Mouse (Mus musculus): ENCODE measurements around the gene Acsl1. TPM values are rescaled to one million over a fixed set of nuclear protein-coding genes. Genes with fewer than 3 reads are reported as not detected.

Gene Acsl1
- polyA plus RNA-seq, 1 experiment from 2014 or later = 14.1 TPM

DNA sequence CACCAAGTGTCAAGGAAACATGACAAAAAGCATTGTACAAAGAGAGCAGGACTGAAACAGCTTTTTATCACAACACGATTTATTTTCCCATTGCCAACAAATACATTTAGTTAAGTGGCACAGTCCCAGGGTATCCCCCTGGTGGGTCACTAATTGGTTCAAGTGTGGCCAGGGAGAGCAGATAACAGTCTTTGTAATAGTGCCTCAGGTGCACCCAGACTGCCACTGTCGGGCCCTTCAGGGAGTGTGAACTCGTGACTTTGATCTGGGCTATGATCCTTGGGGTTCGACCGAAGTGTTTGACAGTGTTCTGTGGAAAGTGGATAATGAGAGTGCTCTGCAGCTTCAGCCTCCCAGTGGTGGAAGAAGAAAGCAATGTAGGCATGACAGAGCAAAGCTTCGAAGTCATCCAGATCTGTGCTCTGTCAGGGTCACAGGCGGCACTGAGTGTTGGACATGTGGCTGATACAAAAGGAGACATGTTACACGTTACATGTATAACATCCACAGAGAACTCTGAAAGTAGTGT, 21.1 kb upstream of the Acsl1 start:
- Histone ChIP-seq H3K27me3 (replicated peaks) (no peaks in the 10 kb centered on the region), H3K9me3 (no peaks in the 10 kb centered on the region), H3K36me3 (no peaks in the 10 kb centered on the region), H3K4me2 (replicated peaks) (no peak overlapping the region), H3K9ac (no peak overlapping the region), H3K4me1 (peaks cover 2% of the 10 kb centered on the region; the same call in 1 of the 2 replicates), H3K4me3 (no peak overlapping the region), H3K27ac (no peak overlapping the region)
- no peak for ATAC-seq (ENCODE audit: low FRiP score, low read depth)
- 77% methylated on average over 8 of the region's 8 CpGs for WGBS

DNA sequence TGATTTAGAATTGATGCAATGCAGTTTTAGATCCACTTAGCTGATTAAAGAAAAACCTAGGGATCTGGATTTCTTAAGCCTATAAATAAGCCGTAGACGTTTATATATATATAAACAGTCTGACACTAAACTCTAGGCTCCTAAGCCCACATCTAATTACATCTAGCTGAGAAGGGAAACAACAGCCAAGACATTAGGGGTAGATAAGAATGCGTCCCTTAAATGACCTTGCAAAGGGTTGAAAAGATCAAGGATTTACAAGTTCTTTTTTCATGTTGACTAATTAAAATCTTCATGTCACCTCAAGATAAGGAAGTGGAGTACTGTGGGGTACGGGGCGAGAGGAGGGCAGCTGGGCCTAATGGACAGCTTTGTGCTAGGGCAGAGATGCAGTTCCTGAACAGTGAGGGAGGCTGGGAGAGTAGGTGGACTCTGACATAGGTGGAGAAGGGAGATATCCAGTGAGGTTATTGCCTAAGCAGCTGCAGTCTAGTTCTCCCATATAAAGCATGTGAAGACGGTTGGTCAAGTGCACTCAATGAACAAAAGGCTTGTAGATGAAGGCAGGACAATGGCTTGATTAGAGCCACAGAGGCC, 12.5 kb upstream of the Acsl1 start:
- H3K4me2 ChIP-seq (replicated peaks) = no peak overlapping the region
- no peak overlapping the region for H3K9ac ChIP-seq
- WGBS = 81% methylated on average over 6 of the region's 6 CpGs
- H3K27me3 ChIP-seq (replicated peaks) = no peaks in the 10 kb centered on the region
- H3K27ac ChIP-seq = no peak overlapping the region
- H3K4me3 ChIP-seq = no peak overlapping the region
- H3K9me3 ChIP-seq = no peaks in the 10 kb centered on the region
- no peaks in the 10 kb centered on the region for H3K36me3 ChIP-seq
- no peak for ATAC-seq (ENCODE audit: low FRiP score, low read depth)
- no peaks in the 10 kb centered on the region for H3K4me1 ChIP-seq

DNA sequence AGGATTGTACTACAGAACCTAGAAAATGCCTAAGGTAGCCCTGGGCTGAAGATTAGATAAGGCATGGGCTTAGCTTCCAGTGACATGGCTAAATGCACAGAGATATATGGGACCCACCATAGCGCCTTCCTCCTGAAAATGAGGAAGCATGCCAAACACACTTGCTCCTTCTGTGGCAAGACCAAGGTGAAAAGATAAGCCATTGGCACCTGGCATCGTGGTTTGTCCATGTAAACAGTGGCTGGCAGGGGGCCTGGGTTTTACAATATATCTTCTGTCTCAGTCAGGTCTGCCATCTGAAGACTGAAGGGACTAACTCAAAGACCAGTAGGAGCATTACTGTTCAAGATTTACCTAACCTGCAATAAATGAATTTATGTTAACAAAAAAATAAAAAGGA, 2.4 kb upstream of the Acsl1 start:
- Histone ChIP-seq H3K4me1 (peaks cover 5% of the 10 kb centered on the region; the same call in 1 of the 2 replicates), H3K27ac (no peak overlapping the region), H3K9ac (no peak overlapping the region), H3K4me2 (replicated peaks) (no peak overlapping the region), H3K9me3 (no peaks in the 10 kb centered on the region), H3K4me3 (no peak overlapping the region), H3K36me3 (no peaks in the 10 kb centered on the region), H3K27me3 (replicated peaks) (no peaks in the 10 kb centered on the region)
- ATAC-seq (ENCODE audit: low FRiP score, low read depth) = no peak
- WGBS = 86% methylated on average over 2 of the region's 2 CpGs

DNA sequence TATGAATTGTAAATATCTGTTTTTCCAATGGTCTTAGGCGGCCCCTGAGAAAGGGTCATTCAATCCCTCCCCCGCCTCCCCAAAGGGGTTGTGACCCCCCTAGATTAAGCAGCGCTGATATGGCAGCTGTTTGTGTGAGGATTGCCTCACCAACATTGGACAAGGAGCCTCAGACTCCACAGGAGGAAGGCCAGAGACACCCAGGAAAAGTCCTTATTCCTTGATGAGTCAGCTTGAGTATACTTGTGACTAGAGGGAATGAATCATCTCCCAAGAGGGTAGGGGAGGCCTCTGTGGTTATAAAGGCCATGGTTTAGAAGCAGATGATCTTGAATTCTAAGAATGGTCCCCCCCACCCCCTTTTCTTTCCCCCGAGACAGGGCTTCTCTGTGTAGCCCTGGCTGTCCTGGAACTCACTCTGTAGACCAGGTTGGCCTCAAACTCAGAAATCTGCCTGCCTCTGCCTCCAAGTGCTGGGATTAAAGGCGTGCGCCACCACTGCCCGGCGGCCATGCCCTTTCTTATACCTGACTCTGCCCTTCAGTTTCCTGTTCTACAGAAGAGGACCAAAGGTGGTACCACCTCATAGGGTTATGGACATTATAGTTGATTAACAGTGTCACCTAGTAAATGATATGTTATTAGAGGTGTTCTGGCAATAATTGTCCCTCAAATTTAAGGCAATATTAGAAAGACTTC, 1.6 kb upstream of the Acsl1 start:
- no peaks in the 10 kb centered on the region for H3K9me3 ChIP-seq
- no peaks in the 10 kb centered on the region for H3K36me3 ChIP-seq
- H3K27ac ChIP-seq = no peak overlapping the region
- no peak overlapping the region for H3K9ac ChIP-seq
- no peak overlapping the region for H3K4me2 ChIP-seq (replicated peaks)
- 94% methylated on average over 8 of the region's 8 CpGs for WGBS
- H3K4me3 ChIP-seq = no peak overlapping the region
- H3K27me3 ChIP-seq (replicated peaks) = no peaks in the 10 kb centered on the region
- peaks cover 5% of the 10 kb centered on the region; the same call in 1 of the 2 replicates for H3K4me1 ChIP-seq
- no peak for ATAC-seq (ENCODE audit: low FRiP score, low read depth)

DNA sequence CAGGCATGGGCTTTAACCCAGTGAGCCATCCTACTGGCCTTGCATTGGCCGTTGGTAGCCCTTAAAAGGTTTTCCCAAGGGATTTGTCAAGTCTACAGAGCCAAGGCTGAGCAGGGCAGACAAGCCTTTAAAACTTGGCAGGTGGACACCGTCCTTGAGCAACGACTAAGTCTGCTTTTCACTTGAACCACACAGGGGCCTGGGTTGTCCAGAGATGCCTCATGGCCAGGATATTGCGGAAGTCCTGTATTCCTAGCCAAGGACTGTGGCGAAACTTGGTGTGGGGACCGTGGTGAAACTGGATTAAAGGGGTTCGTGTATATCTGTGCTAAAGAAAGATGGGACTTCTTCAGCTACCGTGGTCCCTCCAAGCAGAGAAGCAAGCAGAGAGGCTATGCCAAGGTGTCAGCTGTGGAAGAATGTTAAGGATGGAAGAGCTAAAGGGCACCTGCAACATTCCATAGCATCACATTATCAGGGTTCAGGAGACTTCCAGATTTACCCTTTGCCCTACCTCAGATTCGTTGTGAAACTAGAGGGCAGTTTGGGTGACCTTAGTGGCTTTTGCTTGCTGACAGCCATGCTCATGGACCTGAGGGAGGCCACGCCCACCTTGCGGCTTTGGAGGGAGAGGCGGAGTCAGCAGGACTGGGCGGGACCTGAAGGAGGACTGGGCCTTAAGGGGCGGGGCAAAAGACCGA, 596 bp upstream of the Acsl1 start:
- Histone ChIP-seq H3K9me3 (no peaks in the 10 kb centered on the region), H3K27me3 (replicated peaks) (no peaks in the 10 kb centered on the region), H3K36me3 (no peaks in the 10 kb centered on the region), H3K27ac (no peak overlapping the region), H3K4me3 (peak overlapping the region; percentile 71), H3K4me1 (peaks cover 5% of the 10 kb centered on the region; the same call in 1 of the 2 replicates), H3K4me2 (replicated peaks) (peak overlapping the region; percentile 94), H3K9ac (no peak overlapping the region)
- ATAC-seq (ENCODE audit: low FRiP score, low read depth) = no peak; the same call in 1 of the 2 replicates
- WGBS = 42% methylated on average over 15 of the region's 15 CpGs

DNA sequence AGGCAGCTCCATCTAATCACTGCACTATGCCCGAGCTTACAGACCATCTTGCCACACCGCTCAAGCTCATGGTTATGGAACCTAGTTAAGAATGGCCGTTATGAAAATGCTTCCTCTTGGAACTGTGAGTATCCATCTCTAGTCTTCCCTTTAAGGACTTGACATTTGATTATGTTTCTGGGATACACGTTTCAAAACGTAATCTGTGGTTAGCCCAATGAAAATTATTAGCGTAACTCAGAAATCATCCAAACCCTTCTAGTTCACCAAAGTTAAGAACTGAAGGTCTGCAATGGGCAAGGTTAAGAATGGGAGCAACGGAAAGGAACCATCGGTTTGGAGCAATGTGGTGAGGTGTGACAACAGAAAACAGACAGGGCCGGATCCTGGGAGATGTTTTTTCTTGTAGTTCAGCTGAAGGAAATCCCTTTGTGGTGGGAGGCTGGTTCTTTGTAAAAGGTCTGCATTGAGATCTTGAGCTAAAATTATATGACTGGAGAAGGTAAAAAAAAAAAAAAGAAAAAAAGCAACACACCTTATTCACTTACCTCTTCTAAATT, 1.2 kb downstream of the Acsl1 start:
- Histone ChIP-seq H3K36me3 (no peaks in the 10 kb centered on the region), H3K4me3 (peak overlapping the region; percentile 71), H3K9me3 (no peaks in the 10 kb centered on the region), H3K27me3 (replicated peaks) (no peaks in the 10 kb centered on the region), H3K27ac (no peak overlapping the region), H3K9ac (peak overlapping the region; percentile 74), H3K4me2 (replicated peaks) (peak overlapping the region; percentile 94), H3K4me1 (peaks cover 5% of the 10 kb centered on the region; the same call in 1 of the 2 replicates)
- ATAC-seq (ENCODE audit: low FRiP score, low read depth) = no peak
- 48% methylated on average over 9 of the region's 9 CpGs for WGBS

DNA sequence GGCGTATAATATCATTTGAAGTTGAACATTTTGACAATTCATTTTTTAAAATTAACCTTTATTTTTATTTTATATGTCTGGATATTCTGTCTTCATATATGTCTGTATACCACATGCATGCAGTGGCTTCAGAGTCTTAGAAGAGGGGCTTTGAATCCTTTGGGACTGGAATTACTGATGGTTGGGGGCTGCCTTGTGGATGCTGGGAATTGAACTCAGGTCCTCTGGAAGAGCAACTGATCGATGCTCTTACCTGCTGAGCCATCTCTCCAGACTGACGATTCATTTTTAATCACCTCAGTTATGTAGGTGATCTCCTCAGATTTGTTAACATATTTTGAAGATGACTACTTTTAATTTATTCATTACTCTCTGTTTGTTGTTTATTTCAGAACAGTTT, 3.3 kb downstream of the Acsl1 start:
- H3K4me2 ChIP-seq (replicated peaks) = no peak overlapping the region
- no peaks in the 10 kb centered on the region for H3K36me3 ChIP-seq
- no peak for ATAC-seq (ENCODE audit: low FRiP score, low read depth)
- no peaks in the 10 kb centered on the region for H3K9me3 ChIP-seq
- no peak overlapping the region for H3K4me3 ChIP-seq
- H3K4me1 ChIP-seq = peaks cover 5% of the 10 kb centered on the region; the same call in 1 of the 2 replicates
- no peak overlapping the region for H3K27ac ChIP-seq
- no peaks in the 10 kb centered on the region for H3K27me3 ChIP-seq (replicated peaks)
- H3K9ac ChIP-seq = no peak overlapping the region
- WGBS = 94% methylated on average over 3 of the region's 3 CpGs

DNA sequence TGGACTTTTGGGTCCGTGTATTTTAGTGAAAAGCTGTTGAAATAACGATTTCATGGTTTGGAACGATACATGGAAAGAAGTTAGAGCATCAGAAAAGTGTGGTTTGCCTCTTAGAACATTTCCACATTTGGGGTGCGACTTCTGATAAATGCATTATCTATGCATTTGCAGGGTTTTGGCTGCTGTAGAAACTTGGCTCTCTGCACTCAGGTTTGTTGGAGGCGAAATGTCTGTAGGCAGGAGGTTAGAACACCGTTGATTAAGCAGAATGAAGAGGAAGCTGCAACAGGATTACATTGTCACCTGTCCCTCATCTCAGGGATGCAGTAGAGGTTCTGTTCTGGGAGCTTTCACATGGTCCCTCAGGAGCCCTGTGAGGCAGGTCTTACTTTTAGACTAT, 3.8 kb downstream of the Acsl1 start:
- Histone ChIP-seq H3K9me3 (no peaks in the 10 kb centered on the region), H3K36me3 (no peaks in the 10 kb centered on the region), H3K9ac (no peak overlapping the region), H3K27ac (no peak overlapping the region), H3K4me3 (no peak overlapping the region), H3K4me2 (replicated peaks) (no peak overlapping the region), H3K27me3 (replicated peaks) (no peaks in the 10 kb centered on the region), H3K4me1 (peaks cover 5% of the 10 kb centered on the region; the same call in 1 of the 2 replicates)
- ATAC-seq (ENCODE audit: low FRiP score, low read depth) = no peak
- 90% methylated on average over 6 of the region's 6 CpGs for WGBS

DNA sequence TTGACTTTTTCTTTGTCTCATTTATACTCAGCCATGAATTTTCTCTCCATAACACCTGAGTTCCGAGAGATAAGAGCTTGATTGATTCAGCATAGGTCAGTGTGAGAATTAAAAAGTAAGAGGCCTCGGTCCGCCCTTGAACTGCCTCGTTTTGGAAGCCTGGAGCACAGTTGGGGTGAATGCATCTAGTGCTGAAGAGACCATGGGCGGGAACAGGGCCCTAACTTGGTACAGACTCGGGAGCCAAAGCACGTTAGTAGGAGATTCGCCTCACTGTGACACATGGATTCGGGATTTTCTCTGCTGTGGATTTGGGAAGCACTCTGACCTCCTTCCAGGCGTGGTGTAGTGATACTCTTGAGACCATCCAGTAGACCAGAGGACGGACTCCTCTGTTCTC, 4.6 kb downstream of the Acsl1 start:
- Histone ChIP-seq H3K4me1 (peaks cover 5% of the 10 kb centered on the region; the same call in 1 of the 2 replicates), H3K27me3 (replicated peaks) (no peaks in the 10 kb centered on the region), H3K4me3 (no peak overlapping the region), H3K27ac (no peak overlapping the region), H3K4me2 (replicated peaks) (no peak overlapping the region), H3K36me3 (no peaks in the 10 kb centered on the region), H3K9ac (no peak overlapping the region), H3K9me3 (no peaks in the 10 kb centered on the region)
- ATAC-seq (ENCODE audit: low FRiP score, low read depth) = no peak
- 89% methylated on average over 11 of the region's 11 CpGs for WGBS

DNA sequence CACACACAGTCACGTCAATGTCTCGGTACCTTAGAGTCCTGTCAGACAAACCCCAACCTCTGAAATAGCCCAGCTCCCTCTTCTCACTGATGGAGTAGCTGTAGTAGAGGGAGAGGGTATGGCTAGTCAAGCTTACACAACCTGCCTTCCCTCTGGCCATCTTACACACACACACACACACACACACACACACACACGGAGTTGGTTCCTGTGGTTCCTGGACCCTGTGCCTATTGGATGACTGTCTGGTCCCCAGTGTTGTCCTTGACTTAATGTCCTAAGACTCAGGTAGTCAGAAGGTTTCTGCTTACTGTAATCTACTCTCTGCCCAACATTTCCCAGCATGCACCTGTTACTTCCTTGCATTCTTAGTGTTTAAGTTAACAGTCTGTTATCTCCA, 5.1 kb downstream of the Acsl1 start:
- H3K27me3 ChIP-seq (replicated peaks) = no peaks in the 10 kb centered on the region
- no peak overlapping the region for H3K27ac ChIP-seq
- ATAC-seq (ENCODE audit: low FRiP score, low read depth) = no peak
- H3K9ac ChIP-seq = no peak overlapping the region
- H3K4me1 ChIP-seq = peaks cover 5% of the 10 kb centered on the region; the same call in 1 of the 2 replicates
- no peak overlapping the region for H3K4me2 ChIP-seq (replicated peaks)
- WGBS = 93% methylated on average over 3 of the region's 3 CpGs
- H3K9me3 ChIP-seq = no peaks in the 10 kb centered on the region
- H3K4me3 ChIP-seq = no peak overlapping the region
- no peaks in the 10 kb centered on the region for H3K36me3 ChIP-seq

DNA sequence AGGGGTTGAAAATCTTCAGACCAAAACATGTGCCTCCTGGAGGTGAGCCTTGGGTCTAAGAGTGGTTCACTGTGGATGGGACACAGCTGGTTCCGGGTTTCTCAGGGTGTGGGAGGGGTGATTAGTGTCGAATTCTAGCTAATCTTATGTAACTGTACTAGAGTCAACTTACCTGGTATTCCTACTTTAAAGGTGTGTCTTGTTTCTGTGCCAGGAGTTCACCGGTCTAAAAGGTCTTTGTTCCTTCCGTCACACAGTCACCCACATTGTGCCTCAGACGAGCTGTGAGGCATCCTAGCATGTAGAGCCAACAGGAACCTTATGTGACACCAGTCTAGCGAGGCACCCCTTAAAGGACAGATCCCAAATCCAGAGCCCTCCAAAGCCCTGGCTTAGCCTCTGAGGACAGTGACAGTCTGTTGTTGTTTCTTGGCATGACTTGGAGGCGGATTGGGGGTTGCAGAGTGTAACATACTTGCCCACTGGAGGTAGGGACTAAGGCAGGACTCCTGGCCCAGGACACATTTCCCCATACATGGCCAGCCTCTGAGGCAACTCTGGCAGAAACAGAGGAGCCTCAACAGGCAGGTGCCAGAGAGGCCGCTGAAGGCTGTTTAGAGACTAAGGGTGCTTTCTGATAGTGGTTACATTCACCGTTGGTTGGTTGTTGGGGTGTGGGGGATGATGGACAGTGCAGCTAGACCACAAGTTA, 7.1 kb downstream of the Acsl1 start:
- Histone ChIP-seq H3K9ac (no peak overlapping the region), H3K27ac (no peak overlapping the region), H3K4me1 (no peaks in the 10 kb centered on the region), H3K4me2 (replicated peaks) (no peak overlapping the region), H3K9me3 (no peaks in the 10 kb centered on the region), H3K36me3 (no peaks in the 10 kb centered on the region), H3K4me3 (no peak overlapping the region), H3K27me3 (replicated peaks) (no peaks in the 10 kb centered on the region)
- WGBS = 90% methylated on average over 9 of the region's 9 CpGs
- no peak for ATAC-seq (ENCODE audit: low FRiP score, low read depth)
